Mouse (Mus musculus) frontal cortex, adult 2 months (tissue): Measurements from ENCODE around the gene Trim80. TPM values are rescaled to one million over a fixed set of nuclear protein-coding genes. Genes with fewer than 3 reads are reported as not detected.
"Not testable (repeated sequence)": the region's sequence is repeated elsewhere in the genome, so short reads cannot be mapped to it uniquely, and the experiment has no call there.

Source experiments
- DNase-seq, 2 experiments: peaks; one replicate each; pipeline ENCODE4 v3.0.0; 2022; ENCODE audit warnings: low spot score in 1 of 2; ENCODE audit errors: extremely low spot score in 1 of 2
- polyA plus RNA-seq: library from polyadenylated mRNA; depleted of rRNA; stranded (reverse); fragments of >200 nt; gene quantifications from 2 replicates; pipeline ENCODE4 v1.2.3, GENCODE M21; 2012; rRNA removed

Gene Trim80
- polyA plus RNA-seq, 1 experiment, result 0.06 TPM

GRCm38 (mm10) chr11:115491356-115492083 is 51.2 kb downstream of the Trim80 start, which contains the start of gene Nt5c:
Nt5c (minus strand) TSS chr11:115491862.
- peak; percentile 78 to 85 for DNase-seq

DNA sequence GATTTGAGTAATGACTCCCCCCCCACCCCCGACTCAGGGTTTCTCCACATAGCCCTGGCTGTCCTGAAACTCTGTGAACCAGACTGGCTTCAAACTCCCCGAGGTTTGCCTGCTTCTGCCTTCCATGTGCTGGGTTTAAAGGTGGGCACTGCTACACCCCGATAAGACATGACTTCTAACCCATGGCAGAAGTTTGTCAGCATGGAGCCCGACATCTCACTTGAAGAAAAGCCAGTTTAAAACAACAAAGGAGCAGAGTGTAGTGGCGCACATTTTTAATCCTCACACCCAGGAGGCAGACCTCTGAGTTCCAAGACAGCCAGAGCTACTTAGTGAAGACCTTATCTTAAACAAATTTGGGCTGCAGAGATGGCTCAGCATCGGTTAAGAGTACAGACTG is 52.0 kb downstream of the Trim80 start:
- no peak for DNase-seq

- DNase-seq, result not testable (repeated sequence)
Observed at GRCm38 (mm10) chr11:115496559-115496958, 56.2 kb downstream of the Trim80 start.

Other genes with a start within 250 kb of the Trim80 start
- gene Grin2c, start 173.3 kb upstream of the Trim80 start, polyA plus RNA-seq, result 55.1 and 55.6 TPM in 2 replicates
- 33.1 and 34.4 TPM in 2 replicates for gene Fdxr, start 163.5 kb upstream of the Trim80 start, polyA plus RNA-seq
- gene Fads6, start 142.9 kb upstream of the Trim80 start, polyA plus RNA-seq, result 13.2 and 13.9 TPM in 2 replicates
- 14.6 and 19.2 TPM in 2 replicates for gene Otop2, start 133.4 kb upstream of the Trim80 start, polyA plus RNA-seq
- gene Ush1g, start 118.5 kb upstream of the Trim80 start, polyA plus RNA-seq, result 7.8 and 8.6 TPM in 2 replicates
- 0.30 and 0.34 TPM in 2 replicates for gene Otop3, start 105.8 kb upstream of the Trim80 start, polyA plus RNA-seq
- 97.9 and 106 TPM in 2 replicates for gene Hid1, start 72.8 kb upstream of the Trim80 start, polyA plus RNA-seq
- 22.7 and 23.1 TPM in 2 replicates for gene Cdr2l, start 58.6 kb upstream of the Trim80 start, polyA plus RNA-seq
- 129 and 134 TPM in 2 replicates for gene Mrpl58, start 36.8 kb upstream of the Trim80 start, polyA plus RNA-seq
- 785 and 842 TPM in 2 replicates for gene Atp5h, start 20.6 kb upstream of the Trim80 start, polyA plus RNA-seq
- gene Kctd2, start 20.4 kb upstream of the Trim80 start, polyA plus RNA-seq, result 71.8 and 78.7 TPM in 2 replicates
- 0.06 TPM in 1 of 2 replicates, not detected in the other for gene Slc16a5, start 21.9 kb downstream of the Trim80 start, polyA plus RNA-seq
- 9.9 TPM in 2 replicates for gene Armc7, start 35.1 kb downstream of the Trim80 start, polyA plus RNA-seq
- 73.9 and 74.9 TPM in 2 replicates for gene Nt5c, start 51.3 kb downstream of the Trim80 start, polyA plus RNA-seq
- gene Jpt1, start 73.8 kb downstream of the Trim80 start, polyA plus RNA-seq, result 209 and 216 TPM in 2 replicates
- 365 and 405 TPM in 2 replicates for gene Sumo2, start 95.7 kb downstream of the Trim80 start, polyA plus RNA-seq
- gene Nup85, start 123.9 kb downstream of the Trim80 start, polyA plus RNA-seq, result 71.0 and 72.9 TPM in 2 replicates
- 40.7 and 42.9 TPM in 2 replicates for gene Mrps7, start 163.4 kb downstream of the Trim80 start, polyA plus RNA-seq
- gene Gga3, start 163.5 kb downstream of the Trim80 start, polyA plus RNA-seq, result 61.7 and 65.1 TPM in 2 replicates
- gene Mif4gd, start 172.4 kb downstream of the Trim80 start, polyA plus RNA-seq, result 36.3 and 38.9 TPM in 2 replicates
- 117 and 127 TPM in 2 replicates for gene Slc25a19, start 187.8 kb downstream of the Trim80 start, polyA plus RNA-seq